Mouse (Mus musculus) heart, embryonic 14.5 days (tissue): ENCODE measurements around the gene Siglece. TPM values are rescaled to one million over a fixed set of nuclear protein-coding genes. Genes with fewer than 3 reads are reported as not detected.
"Not testable (repeated sequence)": the region's sequence is repeated elsewhere in the genome, so short reads cannot be mapped to it uniquely, and the experiment has no call there.

Experiments
- ATAC-seq: fragments of 200-750 bp; cut with Nextera tagmentation; 2 replicates; pipeline ENCODE4 v1.8.0; 2017; ENCODE audit warnings: low read depth, moderate TSS enrichment; ENCODE audit not compliant: insufficient number of reproducible peaks, insufficient read depth, low FRiP score
- H3K27ac ChIP-seq, 2 experiments: fragments of 200-500 bp in 1 of 2; fragments of 300-500 bp in 1 of 2; sonication (generic) in 1 of 2; replicated peaks in 1 of 2; 2 replicates each; pipeline ENCODE4 v1.5.1; 2012 to 2014; ENCODE audit warnings: low read depth in 2 of 2, low read length in 2 of 2, control low read depth in 1 of 2, mild to moderate bottlenecking in 1 of 2, mixed read lengths in 1 of 2; ENCODE audit not compliant: control insufficient read depth in 1 of 2, insufficient read depth in 1 of 2
- H3K27me3 ChIP-seq: fragments of 300-500 bp; sonication (generic); 2 replicates; pipeline ENCODE4 v1.6.1; 2014; ENCODE audit warnings: mild to moderate bottlenecking, low read length, control low read depth; ENCODE audit not compliant: control insufficient read depth, insufficient read depth
- H3K36me3 ChIP-seq: fragments of 300-500 bp; sonication (generic); 2 replicates; pipeline ENCODE4 v1.6.1; 2014; ENCODE audit warnings: mild to moderate bottlenecking, control low read depth, low read length, mixed read lengths; ENCODE audit not compliant: control insufficient read depth, insufficient read depth
- H3K4me1 ChIP-seq, 2 experiments: fragments of 200-500 bp in 1 of 2; fragments of 300-500 bp in 1 of 2; sonication (generic) in 1 of 2; 2 replicates each; pipeline ENCODE4 v1.6.1; 2012 to 2014; ENCODE audit warnings: low read length in 2 of 2, control low read depth in 1 of 2, mixed read lengths in 1 of 2; ENCODE audit not compliant: control insufficient read depth in 2 of 2, insufficient read depth in 2 of 2
- H3K4me2 ChIP-seq: fragments of 300-500 bp; sonication (generic); 2 replicates; pipeline ENCODE4 v1.6.1; 2014; ENCODE audit warnings: mild to moderate bottlenecking, low read length
- H3K4me3 ChIP-seq, 2 experiments: fragments of 200-500 bp in 1 of 2; fragments of 300-500 bp in 1 of 2; sonication (generic) in 1 of 2; 2 replicates each; pipeline ENCODE4 v1.5.1; 2012 to 2014; ENCODE audit warnings: low read length in 2 of 2, mild to moderate bottlenecking in 2 of 2, control low read depth in 1 of 2, low read depth in 1 of 2, moderate library complexity in 1 of 2; ENCODE audit not compliant: control insufficient read depth in 1 of 2, insufficient read depth in 1 of 2
- H3K9ac ChIP-seq: fragments of 300-500 bp; sonication (generic); 2 replicates; pipeline ENCODE4 v1.6.1; 2014; ENCODE audit warnings: mild to moderate bottlenecking, low read length
- H3K9me3 ChIP-seq: fragments of 300-500 bp; sonication (generic); 2 replicates; pipeline ENCODE4 v1.6.1; 2016; ENCODE audit warnings: low read length, control low read depth; ENCODE audit not compliant: control insufficient read depth
- WGBS: fragments of 180-500 bp; shearing (Covaris S2); extraction: QIAGEN DNeasy Blood & Tissue Kit; methylation state at CpG from one replicate; pipeline ENCODE4 v1.1.7; 2014; 5-methylcytosine and 5-hydroxymethylcytosine counted together
- polyA plus RNA-seq: library from polyadenylated mRNA; unstranded; fragments of >200 nt; fragmentation: Nextera tagmentation; extraction: Ambion mirVana; gene quantifications from 2 replicates; pipeline ENCODE4 v1.2.1, GENCODE M21; 2014

Siglece gene
- polyA plus RNA-seq, 1 experiment from 2014 or later, result 0.31 TPM

DNA sequence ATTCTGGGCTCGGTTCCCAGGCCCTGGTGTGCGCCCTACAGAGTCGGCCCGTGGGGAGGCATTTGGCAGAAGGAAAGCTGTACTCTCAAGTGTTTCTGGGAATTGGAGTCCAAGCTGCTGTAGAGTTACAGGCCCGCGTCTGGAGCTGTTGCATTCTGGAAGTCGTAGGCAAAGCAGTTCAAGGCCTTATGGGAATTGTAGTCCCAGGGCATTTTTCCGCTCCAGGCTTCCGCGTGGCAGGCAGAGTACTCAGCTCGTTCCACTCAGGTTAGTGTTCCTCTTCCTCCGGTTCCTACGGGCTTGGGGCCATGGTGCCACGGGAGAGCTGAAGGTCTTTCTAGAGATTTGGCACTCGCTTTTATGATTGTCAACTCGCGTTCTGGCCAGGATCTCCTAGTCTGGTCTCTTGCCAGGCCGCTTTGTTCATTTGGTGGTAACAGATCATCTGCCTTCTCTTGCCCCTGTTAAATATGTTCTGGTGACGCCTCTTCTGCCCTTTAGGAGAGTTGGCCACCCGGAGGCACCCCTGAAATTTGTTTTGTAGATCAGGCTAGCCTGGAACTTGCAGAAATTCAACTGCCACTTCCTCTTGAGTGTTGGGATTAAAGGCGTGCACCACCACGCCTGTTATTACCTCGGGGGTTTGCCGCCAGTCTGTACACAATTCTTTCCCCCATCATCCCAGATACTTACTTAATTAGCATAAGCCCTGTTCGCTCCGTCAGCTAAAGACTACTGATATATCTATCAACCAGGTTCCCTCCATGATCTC is 12.0 kb upstream of the Siglece start, which contains the start of gene Ctu1:
Gene Ctu1 (plus strand): TSS at position 208 of the 772 bp plus-strand sequence.
- Histone ChIP-seq H3K9me3 (no peaks in the 10 kb centered on the region), H3K4me3 (peak within 1 kb of the TSS; percentile 66 to 78), H3K4me2 (peak within 1 kb of the TSS; percentile 73), H3K27ac (peak within 1 kb of the TSS; percentile 9 to 58; a peak in 3 of 4 replicates), H3K9ac (peak within 1 kb of the TSS; percentile 85), H3K36me3 (peaks cover 25% of the 10 kb centered on the region), H3K4me1 (peaks cover 8 to 9% of the 10 kb centered on the region in 2 experiments), H3K27me3 (no peaks in the 10 kb centered on the region)
- under 1% methylated on average over 26 of the region's 26 CpGs for WGBS
- ATAC-seq, result peak; percentile 92

- Histone ChIP-seq H3K36me3 (peaks cover 17% of the 10 kb centered on the region), H3K9ac (peak overlapping the region; percentile 49), H3K4me1 (peaks cover 8 to 9% of the 10 kb centered on the region in 2 experiments), H3K27me3 (no peaks in the 10 kb centered on the region), H3K4me2 (peak overlapping the region; percentile 73), H3K9me3 (no peaks in the 10 kb centered on the region), H3K27ac (peak overlapping the region; percentile 9 to 58; a peak in 3 of 4 replicates), H3K4me3 (peak overlapping the region; percentile 14 to 66; a peak in 3 of 4 replicates)
- 68% methylated on average over 11 of the region's 11 CpGs for WGBS
- ATAC-seq, result no peak
These were observed 11.3 kb upstream of the Siglece start for GRCm38 (mm10) chr7:43671064-43671808.

DNA sequence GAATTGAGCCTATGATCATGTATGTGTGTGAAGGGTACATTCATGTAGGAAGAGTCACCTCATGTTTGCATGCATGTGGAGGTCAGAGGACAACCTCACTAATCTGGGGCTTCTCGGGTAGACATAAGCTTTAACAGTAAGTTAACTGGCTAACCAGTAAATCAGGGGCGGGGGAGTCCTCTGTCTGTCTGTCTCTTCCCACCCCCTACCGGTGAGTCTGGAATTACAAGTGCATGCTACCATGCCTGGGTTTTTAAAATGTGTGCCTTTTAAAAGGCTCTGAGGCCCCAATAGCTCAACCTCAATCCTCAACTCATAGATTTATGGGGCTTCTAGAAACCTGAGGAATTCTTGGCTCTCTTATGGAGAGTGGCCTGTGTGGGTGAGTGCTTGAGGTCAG is 8.6 kb upstream of the Siglece start:
- WGBS, result 14% methylated on average over 3 of the region's 3 CpGs

GRCm38 (mm10) chr7:43667221-43667620 is 7.3 kb upstream of the Siglece start:
- not testable (repeated sequence) for H3K4me2 ChIP-seq, H3K36me3 ChIP-seq, H3K9me3 ChIP-seq, H3K4me3 ChIP-seq, H3K27me3 ChIP-seq, H3K27ac ChIP-seq, H3K4me1 ChIP-seq, H3K9ac ChIP-seq, ATAC-seq
- 66% methylated on average over 4 of the region's 4 CpGs for WGBS

More for the DNA sequence above, 8.6 kb upstream of the Siglece start:
- Histone ChIP-seq H3K4me2 (no peak overlapping the region), H3K4me3 (no peak overlapping the region), H3K27ac (no peak overlapping the region), H3K27me3 (no peaks in the 10 kb centered on the region), H3K9ac (no peak overlapping the region), H3K4me1 (peaks cover 8 to 9% of the 10 kb centered on the region in 2 experiments), H3K36me3 (no peaks in the 10 kb centered on the region), H3K9me3 (no peaks in the 10 kb centered on the region)
- no peak for ATAC-seq

GRCm38 (mm10) chr7:43662804-43663203 is 2.8 kb upstream of the Siglece start:
- ATAC-seq, result no peak
- no peaks in the 10 kb centered on the region for H3K36me3 ChIP-seq

DNA sequence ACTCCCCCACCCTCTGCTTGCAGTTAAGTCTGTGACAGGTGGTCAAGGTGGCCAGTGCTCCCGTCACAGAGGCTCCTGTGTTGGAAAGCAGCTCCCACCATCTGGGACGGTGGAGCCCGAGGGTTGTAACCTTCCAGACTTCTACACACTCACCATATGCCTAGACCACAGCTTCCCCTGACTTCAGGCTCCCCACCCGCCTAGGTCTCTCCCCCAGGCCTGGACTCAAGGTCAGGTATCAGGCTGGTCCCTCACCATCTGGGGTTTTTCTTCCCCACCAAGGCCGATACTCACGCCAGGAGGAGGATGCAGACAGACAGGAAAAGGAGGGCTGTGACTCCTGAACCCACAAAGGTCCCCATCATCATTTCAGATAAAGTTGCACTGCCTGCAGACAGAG is 3.7 kb downstream of the Siglece start:
- H3K27ac ChIP-seq, result no peak overlapping the region

More at GRCm38 (mm10) chr7:43662804-43663203, 2.8 kb upstream of the Siglece start:
- H3K27ac ChIP-seq, result no peak overlapping the region
- 71% methylated on average over 1 of the region's 1 CpGs for WGBS
- no peak overlapping the region for H3K4me3 ChIP-seq
- H3K27me3 ChIP-seq, result no peaks in the 10 kb centered on the region
- no peaks in the 10 kb centered on the region for H3K4me1 ChIP-seq
- no peak overlapping the region for H3K9ac ChIP-seq
- no peak overlapping the region for H3K4me2 ChIP-seq
- no peaks in the 10 kb centered on the region for H3K9me3 ChIP-seq

DNA sequence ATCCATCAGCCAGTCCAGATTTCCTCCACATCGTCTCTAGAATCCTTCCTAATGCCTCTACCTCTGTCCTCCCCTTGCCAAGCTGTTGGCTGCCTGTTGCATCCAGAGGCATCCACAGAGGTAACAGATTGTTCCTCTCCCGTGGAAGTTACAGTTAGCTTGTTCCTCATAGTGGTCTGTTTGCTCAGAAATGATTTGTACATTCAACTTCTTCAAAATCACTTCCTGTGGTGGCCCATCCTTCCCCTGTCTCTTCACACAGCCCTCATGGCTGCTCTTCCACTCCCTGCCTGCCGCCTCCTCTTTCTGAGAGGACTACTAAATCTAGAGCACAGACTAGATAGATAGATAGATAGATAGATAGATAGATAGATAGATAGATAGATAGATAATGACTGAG is 5.4 kb downstream of the Siglece start:
- Histone ChIP-seq H3K27ac (no peak overlapping the region), H3K4me2 (no peak overlapping the region), H3K9me3 (peaks cover 7% of the 10 kb centered on the region; the same call in 1 of the 2 replicates), H3K36me3 (no peaks in the 10 kb centered on the region), H3K27me3 (no peaks in the 10 kb centered on the region), H3K9ac (no peak overlapping the region), H3K4me3 (no peak overlapping the region), H3K4me1 (no peaks in the 10 kb centered on the region)
- 73% methylated on average over 3 of the region's 3 CpGs for WGBS
- ATAC-seq, result no peak

More for the DNA sequence above, 3.7 kb downstream of the Siglece start:
- ATAC-seq, result no peak
- Histone ChIP-seq H3K4me1 (no peaks in the 10 kb centered on the region), H3K9me3 (peaks cover 7% of the 10 kb centered on the region; the same call in 1 of the 2 replicates), H3K4me2 (no peak overlapping the region), H3K9ac (no peak overlapping the region), H3K36me3 (no peaks in the 10 kb centered on the region), H3K27me3 (no peaks in the 10 kb centered on the region), H3K4me3 (no peak overlapping the region)
- 50% methylated on average over 6 of the region's 6 CpGs for WGBS
